7 mouse cellular contexts compared by ENCODE assay signal in the genomic region with DNA sequence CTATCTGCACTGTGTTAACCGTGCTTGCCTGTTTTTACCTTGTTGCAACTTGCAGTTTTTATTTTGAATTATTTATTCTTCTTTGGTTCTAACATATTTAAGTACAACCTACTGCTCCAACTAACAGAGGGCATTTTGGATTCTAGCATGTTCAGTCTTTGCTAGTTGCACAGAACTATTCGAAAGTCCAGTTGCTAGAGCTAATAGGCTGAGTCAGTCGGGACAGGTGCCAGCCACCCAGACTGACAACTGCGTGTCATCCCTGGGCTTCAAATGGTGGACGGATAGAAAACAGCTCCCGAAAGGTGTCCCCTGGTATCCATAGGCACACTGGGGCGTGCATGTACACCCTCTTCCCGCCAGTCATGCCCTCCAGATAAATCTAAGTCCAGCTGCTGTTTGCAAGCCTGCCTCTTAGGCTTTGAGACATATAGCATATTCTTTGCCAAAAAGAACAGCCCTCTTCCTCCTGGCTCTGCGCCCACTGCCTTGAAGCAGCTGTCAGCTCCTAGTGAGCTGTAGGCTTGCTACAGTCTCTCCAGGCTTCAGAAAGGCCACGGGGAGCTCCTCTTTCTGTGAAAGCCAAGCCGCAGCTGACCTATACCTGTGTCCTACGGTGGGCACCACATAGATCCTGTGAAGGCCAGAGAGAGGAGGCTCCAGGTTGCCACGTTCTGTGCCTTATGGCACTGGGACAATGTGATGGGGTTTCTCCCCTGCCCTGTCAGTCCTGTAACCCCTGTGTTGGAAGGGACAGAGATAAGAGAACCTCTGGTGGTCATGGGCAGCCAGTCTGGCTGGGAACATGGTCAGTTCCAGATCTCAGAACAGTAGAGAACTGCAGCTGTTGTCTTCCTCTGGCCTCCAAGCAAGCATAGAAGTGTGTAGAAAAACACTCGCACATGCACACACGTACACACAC.
DNase-seq lines count a peak whose midpoint lies in the region; ATAC-seq and TF ChIP-seq lines count a peak whose summit lies in the region.

No protein-coding gene starts in this region.

- H3K4me1 ChIP-seq in limb, embryonic 14.5 days (ENCODE audit: control insufficient read depth, insufficient read depth, low read length): no peaks in the 10 kb centered on the region
- H3K4me1 ChIP-seq in limb, embryonic 10.5 days: no peaks in the 10 kb centered on the region
- H3K4me1 ChIP-seq in embryonic facial prominence, embryonic 15.5 days: peaks cover 7% of the 10 kb centered on the region
- peaks cover 8% of the 10 kb centered on the region for H3K4me1 ChIP-seq in lung, embryonic 16.5 days (replicated peaks; ENCODE audit: control insufficient read depth, insufficient read depth, low read length)

- intact Hi-C loops in heart, postnatal 36 days (cut with DNase I): no loop called here

- H3K9ac ChIP-seq in limb, embryonic 14.5 days (ENCODE audit: low read depth, low read length, severe bottlenecking): no peak overlapping the region
- no peak overlapping the region for H3K9ac ChIP-seq in embryonic facial prominence, embryonic 15.5 days
- H3K9ac ChIP-seq in lung, embryonic 16.5 days (ENCODE audit: low read length): no peak overlapping the region

- no peak overlapping the region for H3K4me3 ChIP-seq in limb, embryonic 14.5 days (replicated peaks; ENCODE audit: low read length)
- H3K4me3 ChIP-seq in limb, embryonic 10.5 days: no peak overlapping the region
- no peak overlapping the region for H3K4me3 ChIP-seq in embryonic facial prominence, embryonic 15.5 days (replicated peaks)
- no peak overlapping the region for H3K4me3 ChIP-seq in lung, embryonic 16.5 days (ENCODE audit: low read length)

- ATAC-seq in limb, embryonic 14.5 days (ENCODE audit: low FRiP score, low read depth): peak; percentile 62; the same call in 1 of the 2 replicates
- peak; percentile 79 for ATAC-seq in embryonic facial prominence, embryonic 15.5 days (ENCODE audit: insufficient number of reproducible peaks, low FRiP score, low TSS enrichment, low read depth)
- ATAC-seq in lung, embryonic 16.5 days (ENCODE audit: low read depth): peak; percentile 92
- no peak for ATAC-seq in megakaryocyte, adult 5-6 weeks (ENCODE audit: poor library complexity, severe bottlenecking)
- no peak for ATAC-seq in erythroid progenitor cell, adult 5-6 weeks (replicated peaks; ENCODE audit: low FRiP score, poor library complexity, severe bottlenecking)

- WGBS in limb, embryonic 14.5 days: 85% methylated on average over 15 of the region's 15 CpGs
- 92% methylated on average over 15 of the region's 15 CpGs for WGBS in limb, embryonic 10.5 days
- 70% methylated on average over 15 of the region's 15 CpGs for WGBS in embryonic facial prominence, embryonic 15.5 days
- 57% methylated on average over 15 of the region's 15 CpGs for WGBS in lung, embryonic 16.5 days

- no peak for TF ChIP-seq POLR2A in limb, embryonic 14.5 days (IDR thresholded peaks at IDR 0.05; ENCODE audit: borderline replicate concordance, extremely low read depth, insufficient read depth, insufficient read length)

- H3K27ac ChIP-seq in limb, embryonic 14.5 days (replicated peaks; ENCODE audit: low read depth, low read length): no peak overlapping the region
- H3K27ac ChIP-seq in limb, embryonic 10.5 days: no peak overlapping the region
- no peak overlapping the region for H3K27ac ChIP-seq in embryonic facial prominence, embryonic 15.5 days (replicated peaks)
- no peak overlapping the region for H3K27ac ChIP-seq in lung, embryonic 16.5 days (ENCODE audit: low read length)

- no peak overlapping the region for H3K4me2 ChIP-seq in limb, embryonic 14.5 days (replicated peaks; ENCODE audit: low read depth, low read length, severe bottlenecking)
- no peak overlapping the region for H3K4me2 ChIP-seq in embryonic facial prominence, embryonic 15.5 days (replicated peaks)
- H3K4me2 ChIP-seq in lung, embryonic 16.5 days (ENCODE audit: low read depth, low read length): no peak overlapping the region

- no peaks in the 10 kb centered on the region for H3K9me3 ChIP-seq in limb, embryonic 14.5 days (ENCODE audit: control insufficient read depth, low read length)
- H3K9me3 ChIP-seq in limb, embryonic 10.5 days (replicated peaks): no peaks in the 10 kb centered on the region
- H3K9me3 ChIP-seq in embryonic facial prominence, embryonic 15.5 days (replicated peaks): no peaks in the 10 kb centered on the region
- no peaks in the 10 kb centered on the region for H3K9me3 ChIP-seq in lung, embryonic 16.5 days (ENCODE audit: control insufficient read depth, low read length)

- DNase-seq in limb, embryonic 14.5 days (ENCODE audit: low spot score): peak; percentile 70
- DNase-seq in limb, embryonic 10.5 days (ENCODE audit: low spot score): no peak
- peak; percentile 19 to 25 for DNase-seq in heart, postnatal 36 days

- no peaks in the 10 kb centered on the region for H3K27me3 ChIP-seq in limb, embryonic 14.5 days (ENCODE audit: control insufficient read depth, insufficient read depth, low read length)
- H3K27me3 ChIP-seq in limb, embryonic 10.5 days (ENCODE audit: low read depth, poor library complexity, severe bottlenecking): no peaks in the 10 kb centered on the region
- H3K27me3 ChIP-seq in embryonic facial prominence, embryonic 15.5 days: no peaks in the 10 kb centered on the region
- H3K27me3 ChIP-seq in lung, embryonic 16.5 days (ENCODE audit: control insufficient read depth, insufficient read depth, low read depth, low read length): 0 out of 2 replicates have a peak, but pooled peaks cover 2% of the 10 kb centered on the region

- no peaks in the 10 kb centered on the region for H3K36me3 ChIP-seq in limb, embryonic 14.5 days (ENCODE audit: control insufficient read depth, insufficient read depth, low read length)
- no peaks in the 10 kb centered on the region for H3K36me3 ChIP-seq in limb, embryonic 10.5 days
- no peaks in the 10 kb centered on the region for H3K36me3 ChIP-seq in embryonic facial prominence, embryonic 15.5 days
- H3K36me3 ChIP-seq in lung, embryonic 16.5 days (ENCODE audit: control insufficient read depth, insufficient read depth, low read length): no peaks in the 10 kb centered on the region

Comparison
In these comparisons a context has a peak if more than half of its experiments do, and no peak if none do; other contexts are left out.
1. ATAC-seq: peak in limb, embryonic 14.5 days (single experiment), embryonic facial prominence, embryonic 15.5 days (single experiment) and lung, embryonic 16.5 days (single experiment); none in megakaryocyte, adult 5-6 weeks (single experiment) and erythroid progenitor cell, adult 5-6 weeks (single experiment).